Mouse (Mus musculus): ENCODE measurements around the gene Gan. TPM values are rescaled to one million over a fixed set of nuclear protein-coding genes. Genes with fewer than 3 reads are reported as not detected.

Gene Gan
- 3.2 and 3.5 TPM in 2 replicates for polyA plus RNA-seq (2015; fragmentation: Nextera tagmentation; extraction: Ambion mirVana)

GRCm38 (mm10) chr8:117158135-117158761 lies at the start of gene Gan:
TSS of gene Gan (plus strand) at chr8:117158135.
- Histone ChIP-seq H3K36me3 (no peaks in the 10 kb centered on the region), H3K27me3 (no peaks in the 10 kb centered on the region), H3K9me3 (no peaks in the 10 kb centered on the region), H3K4me1 (peaks cover 32% of the 10 kb centered on the region), H3K4me3 (peak within 1 kb of the TSS; percentile 65), H3K4me2 (replicated peaks) (peak within 1 kb of the TSS; percentile 74), H3K9ac (replicated peaks) (peak within 1 kb of the TSS; percentile 73), H3K27ac (replicated peaks) (peak within 1 kb of the TSS; percentile 83)
- ATAC-seq (replicated peaks), result peak; percentile 66
- WGBS, result 0% methylated on average over 52 of the region's 65 CpGs

- Histone ChIP-seq H3K27me3 (no peaks in the 10 kb centered on the region), H3K36me3 (no peaks in the 10 kb centered on the region), H3K9ac (replicated peaks) (no peak overlapping the region), H3K27ac (replicated peaks) (no peak overlapping the region), H3K4me3 (no peak overlapping the region), H3K4me2 (replicated peaks) (no peak overlapping the region), H3K4me1 (no peaks in the 10 kb centered on the region), H3K9me3 (no peaks in the 10 kb centered on the region)
- WGBS, result 89% methylated on average over 19 of the region's 19 CpGs
- ATAC-seq (replicated peaks), result no peak
Measured at GRCm38 (mm10) chr8:117109018-117109711, 48.8 kb upstream of the Gan start.

GRCm38 (mm10) chr8:117109801-117110390 lies 48.0 kb upstream of the Gan start:
- Histone ChIP-seq H3K4me1 (no peaks in the 10 kb centered on the region), H3K27me3 (no peaks in the 10 kb centered on the region), H3K27ac (replicated peaks) (no peak overlapping the region), H3K4me3 (no peak overlapping the region), H3K9ac (replicated peaks) (no peak overlapping the region), H3K36me3 (no peaks in the 10 kb centered on the region), H3K4me2 (replicated peaks) (no peak overlapping the region), H3K9me3 (no peaks in the 10 kb centered on the region)
- WGBS, result 62% methylated on average over 16 of the region's 16 CpGs
- ATAC-seq (replicated peaks), result no peak

- Histone ChIP-seq H3K4me1 (peaks cover 9% of the 10 kb centered on the region), H3K36me3 (no peaks in the 10 kb centered on the region), H3K27me3 (no peaks in the 10 kb centered on the region), H3K9ac (replicated peaks) (no peak overlapping the region), H3K4me3 (no peak overlapping the region), H3K9me3 (no peaks in the 10 kb centered on the region), H3K4me2 (replicated peaks) (no peak overlapping the region), H3K27ac (replicated peaks) (no peak overlapping the region)
- 82% methylated on average over 3 of the region's 3 CpGs for WGBS
- ATAC-seq (replicated peaks), result no peak
Measured at GRCm38 (mm10) chr8:117111641-117112040, 46.3 kb upstream of the Gan start.

- 65% methylated on average over 8 of the region's 8 CpGs for WGBS
Measured at GRCm38 (mm10) chr8:117112261-117112660, 45.7 kb upstream of the Gan start.

GRCm38 (mm10) chr8:117115094-117115493 lies 42.8 kb upstream of the Gan start:
- no peak overlapping the region for H3K9ac ChIP-seq (replicated peaks)
- H3K27me3 ChIP-seq, result no peaks in the 10 kb centered on the region
- no peaks in the 10 kb centered on the region for H3K36me3 ChIP-seq
- peaks cover 9% of the 10 kb centered on the region for H3K4me1 ChIP-seq
- 38% methylated on average over 6 of the region's 6 CpGs for WGBS
- no peak overlapping the region for H3K27ac ChIP-seq (replicated peaks)
- H3K4me2 ChIP-seq (replicated peaks), result 0 out of 2 replicates have a peak overlapping the region, but pooled peaks have one; percentile 17
- no peak overlapping the region for H3K4me3 ChIP-seq
- no peaks in the 10 kb centered on the region for H3K9me3 ChIP-seq
- ATAC-seq (replicated peaks), result no peak

More at GRCm38 (mm10) chr8:117112261-117112660, 45.7 kb upstream of the Gan start:
- Histone ChIP-seq H3K9ac (replicated peaks) (no peak overlapping the region), H3K4me2 (replicated peaks) (no peak overlapping the region), H3K9me3 (no peaks in the 10 kb centered on the region), H3K4me3 (no peak overlapping the region), H3K4me1 (peaks cover 9% of the 10 kb centered on the region), H3K36me3 (no peaks in the 10 kb centered on the region), H3K27ac (replicated peaks) (no peak overlapping the region), H3K27me3 (no peaks in the 10 kb centered on the region)
- no peak for ATAC-seq (replicated peaks)

- Histone ChIP-seq H3K27ac (replicated peaks) (no peak overlapping the region), H3K4me3 (no peak overlapping the region), H3K9me3 (no peaks in the 10 kb centered on the region), H3K4me1 (peaks cover 9% of the 10 kb centered on the region), H3K27me3 (no peaks in the 10 kb centered on the region), H3K4me2 (replicated peaks) (peak overlapping the region; percentile 17; the same call in 1 of the 2 replicates), H3K9ac (replicated peaks) (no peak overlapping the region), H3K36me3 (no peaks in the 10 kb centered on the region)
- WGBS, result 14% methylated on average over 13 of the region's 13 CpGs
- ATAC-seq (replicated peaks), result no peak
Measured at GRCm38 (mm10) chr8:117115676-117116446, 42.1 kb upstream of the Gan start.

- no peak overlapping the region for H3K4me2 ChIP-seq (replicated peaks)
- peaks cover 9% of the 10 kb centered on the region for H3K4me1 ChIP-seq
- no peak for ATAC-seq (replicated peaks)
- H3K27ac ChIP-seq (replicated peaks), result no peak overlapping the region
- no peaks in the 10 kb centered on the region for H3K9me3 ChIP-seq
- no peak overlapping the region for H3K4me3 ChIP-seq
- WGBS, result 75% methylated on average over 7 of the region's 7 CpGs
- H3K27me3 ChIP-seq, result no peaks in the 10 kb centered on the region
- H3K36me3 ChIP-seq, result no peaks in the 10 kb centered on the region
- no peak overlapping the region for H3K9ac ChIP-seq (replicated peaks)
Measured at GRCm38 (mm10) chr8:117116534-117116933, 41.4 kb upstream of the Gan start.

- H3K27ac ChIP-seq (replicated peaks), result no peak overlapping the region
- H3K4me2 ChIP-seq (replicated peaks), result no peak overlapping the region
- H3K4me1 ChIP-seq, result peaks cover 9% of the 10 kb centered on the region
- no peaks in the 10 kb centered on the region for H3K27me3 ChIP-seq
- no peak overlapping the region for H3K9ac ChIP-seq (replicated peaks)
- ATAC-seq (replicated peaks), result no peak
- H3K36me3 ChIP-seq, result no peaks in the 10 kb centered on the region
- WGBS, result 89% methylated on average over 9 of the region's 9 CpGs
- H3K4me3 ChIP-seq, result no peak overlapping the region
- no peaks in the 10 kb centered on the region for H3K9me3 ChIP-seq
Measured at GRCm38 (mm10) chr8:117118409-117118808, 39.5 kb upstream of the Gan start.

GRCm38 (mm10) chr8:117121277-117121676 lies 36.7 kb upstream of the Gan start:
- no peak for ATAC-seq (replicated peaks)
- H3K9ac ChIP-seq (replicated peaks), result no peak overlapping the region
- no peak overlapping the region for H3K27ac ChIP-seq (replicated peaks)
- no peaks in the 10 kb centered on the region for H3K27me3 ChIP-seq
- H3K4me1 ChIP-seq, result no peaks in the 10 kb centered on the region
- WGBS, result 67% methylated on average over 8 of the region's 8 CpGs
- H3K4me3 ChIP-seq, result no peak overlapping the region
- H3K9me3 ChIP-seq, result no peaks in the 10 kb centered on the region
- no peaks in the 10 kb centered on the region for H3K36me3 ChIP-seq
- H3K4me2 ChIP-seq (replicated peaks), result no peak overlapping the region

- Histone ChIP-seq H3K27ac (replicated peaks) (no peak overlapping the region), H3K4me3 (no peak overlapping the region), H3K27me3 (no peaks in the 10 kb centered on the region), H3K4me2 (replicated peaks) (no peak overlapping the region), H3K9ac (replicated peaks) (no peak overlapping the region), H3K36me3 (no peaks in the 10 kb centered on the region), H3K9me3 (no peaks in the 10 kb centered on the region), H3K4me1 (no peaks in the 10 kb centered on the region)
- ATAC-seq (replicated peaks), result no peak
- WGBS, result 81% methylated on average over 13 of the region's 13 CpGs
Measured at GRCm38 (mm10) chr8:117123850-117124633, 33.9 kb upstream of the Gan start.

Data from forebrain, embryonic 15.5 days (tissue).